Mouse (Mus musculus) G1E (cell line): ENCODE data around the gene Ptpn4. TPM values are rescaled to one million over a fixed set of nuclear protein-coding genes. Genes with fewer than 3 reads are reported as not detected.

Experiments used
- ATAC-seq: 2 replicates; pipeline ENCODE4 v1.8.0; 2016; ENCODE audit warnings: mild to moderate bottlenecking; ENCODE audit not compliant: insufficient number of reproducible peaks, poor library complexity, low FRiP score, severe bottlenecking; ENCODE audit errors: extremely low read depth
- DNase-seq: peaks from one replicate; pipeline ENCODE4 v3.0.0; 2012; ENCODE audit warnings: low spot score
- H3K27me3 ChIP-seq: 2 replicates; pipeline ENCODE4 v1.6.1; 2012; ENCODE audit warnings: mild to moderate bottlenecking, low read length, inconsistent platforms; ENCODE audit not compliant: insufficient read depth
- H3K36me3 ChIP-seq: replicated peaks from 2 replicates; pipeline ENCODE3; 2012; ENCODE audit warnings: mild to moderate bottlenecking, inconsistent platforms
- H3K4me1 ChIP-seq: 2 replicates; pipeline ENCODE4 v1.6.1; 2012; ENCODE audit warnings: low read depth, low read length, inconsistent platforms, mixed read lengths; ENCODE audit not compliant: insufficient read depth
- H3K4me3 ChIP-seq: 2 replicates; pipeline ENCODE4 v1.5.1; 2012; ENCODE audit warnings: low read depth, mild to moderate bottlenecking, inconsistent platforms, low read length, moderate library complexity, mixed read lengths
- H3K9me3 ChIP-seq: replicated peaks from 2 replicates; pipeline ENCODE4 v1.6.1; 2012; ENCODE audit warnings: inconsistent platforms
- CTCF ChIP-seq: IDR thresholded peaks from 2 replicates; pipeline ENCODE4 v1.5.1; 2012; ENCODE audit warnings: low read depth, low read length, inconsistent platforms, mixed read lengths
- GATA1 ChIP-seq: IDR thresholded peaks from 2 replicates; pipeline ENCODE4 v1.6.1; 2012; ENCODE audit warnings: borderline replicate concordance, low read length, inconsistent platforms, mixed read lengths
- GATA2 ChIP-seq: IDR thresholded peaks from 2 replicates; pipeline ENCODE4 v1.6.1; 2012; ENCODE audit warnings: low read depth, low read length, inconsistent platforms, borderline replicate concordance
- POLR2AphosphoS5 ChIP-seq: IDR thresholded peaks from 2 replicates; pipeline ENCODE4 v1.6.1; 2012; ENCODE audit warnings: low read depth, low read length, inconsistent platforms; ENCODE audit not compliant: insufficient replicate concordance
- TAL1 ChIP-seq: conservative IDR thresholded peaks from 2 replicates; pipeline ENCODE4 v1.6.1; 2012; ENCODE audit warnings: low read depth, low read length, inconsistent platforms, mixed read lengths
- polyA plus RNA-seq: library from polyadenylated mRNA; stranded (reverse); fragments of >175 nt; gene quantifications from 2 replicates; pipeline ENCODE4 v1.2.3, GENCODE M21; 2012
- total RNA-seq, 2 experiments: library from RNA; stranded (forward) in 1 of 2; stranded (reverse) in 1 of 2; fragments of 200-1000 nt in 1 of 2; fragments of >200 nt in 1 of 2; fragmentation: Nextera tagmentation in 1 of 2; gene quantifications; 2 replicates each; pipeline ENCODE4 v1.2.3; 2014 to 2017

Ptpn4 gene
- total and polyA plus RNA-seq, 3 experiments, result 9.6 to 81.3 (median 28.4) TPM

DNA sequence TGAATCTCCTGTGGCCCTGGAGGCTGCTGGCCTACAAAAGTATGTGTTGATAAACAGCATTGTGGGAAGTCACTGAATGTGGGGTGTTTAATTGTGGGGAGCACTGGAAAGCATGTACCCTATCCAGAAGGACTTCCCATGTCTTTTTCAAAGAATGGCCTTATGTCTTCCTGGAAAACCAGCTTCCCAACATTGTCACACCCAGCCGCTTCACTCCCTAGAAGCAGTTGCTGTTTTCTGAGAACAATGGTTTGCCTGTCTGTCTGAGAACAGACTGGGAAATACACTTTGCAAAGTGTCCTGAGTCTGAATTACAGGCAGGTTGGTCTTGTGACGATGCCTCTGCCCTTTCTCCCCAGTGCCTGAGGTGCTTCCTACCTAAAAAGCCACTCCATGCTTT is 29.9 kb upstream of the Ptpn4 start:
- no peaks in the 10 kb centered on the region for H3K36me3 ChIP-seq
- H3K4me3 ChIP-seq, result no peak overlapping the region
- peaks cover 16% of the 10 kb centered on the region for H3K27me3 ChIP-seq
- no peaks in the 10 kb centered on the region for H3K9me3 ChIP-seq
- TF ChIP-seq GATA1 (no peak), TAL1 (no peak), GATA2 (no peak), CTCF (no peak), POLR2AphosphoS5 (no peak)
- ATAC-seq, result no peak
- H3K4me1 ChIP-seq, result peaks cover 2% of the 10 kb centered on the region; the same call in 1 of the 2 replicates
- no peak for DNase-seq

DNA sequence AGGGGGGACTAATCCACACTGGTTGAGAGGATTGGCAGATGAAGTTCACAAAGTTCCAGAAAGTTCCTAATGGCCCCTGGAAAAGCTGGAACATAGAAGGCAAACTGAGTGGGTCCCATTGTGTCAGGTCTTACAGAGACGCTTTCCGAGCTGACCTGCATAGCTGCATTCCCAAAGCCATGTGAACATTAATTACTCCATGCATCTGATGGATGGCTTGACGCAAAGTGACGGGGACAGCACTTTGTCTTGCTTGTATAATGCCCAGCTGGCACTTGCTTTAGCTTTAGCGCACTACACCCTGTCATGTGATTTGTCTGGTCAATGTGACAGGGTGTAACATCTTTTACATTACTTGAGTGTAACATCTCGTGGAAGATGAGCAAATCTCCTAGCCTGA is 27.9 kb upstream of the Ptpn4 start:
- no peak for ATAC-seq
- Histone ChIP-seq H3K9me3 (no peaks in the 10 kb centered on the region), H3K4me1 (peaks cover 2% of the 10 kb centered on the region; the same call in 1 of the 2 replicates), H3K4me3 (no peak overlapping the region), H3K36me3 (no peaks in the 10 kb centered on the region), H3K27me3 (peaks cover 31% of the 10 kb centered on the region)
- no peak for TF ChIP-seq CTCF
- TF ChIP-seq GATA2, result no peak
- TF ChIP-seq TAL1, result no peak
- TF ChIP-seq GATA1, result no peak
- no peak for TF ChIP-seq POLR2AphosphoS5
- no peak for DNase-seq

GRCm38 (mm10) chr1:119863507-119864296 is 26.3 kb upstream of the Ptpn4 start:
- TF ChIP-seq CTCF (no peak), POLR2AphosphoS5 (no peak), TAL1 (no peak), GATA2 (no peak), GATA1 (no peak)
- H3K4me1 ChIP-seq, result peaks cover under 1% of the 10 kb centered on the region; the same call in 1 of the 2 replicates
- H3K27me3 ChIP-seq, result peaks cover 30% of the 10 kb centered on the region
- H3K9me3 ChIP-seq, result no peaks in the 10 kb centered on the region
- DNase-seq (no peak), ATAC-seq (no peak)
- H3K4me3 ChIP-seq, result no peak overlapping the region
- H3K36me3 ChIP-seq, result no peaks in the 10 kb centered on the region

- no peak for ATAC-seq
- Histone ChIP-seq H3K4me3 (no peak overlapping the region), H3K36me3 (no peaks in the 10 kb centered on the region), H3K4me1 (0 out of 2 replicates have a peak, but pooled peaks cover 2% of the 10 kb centered on the region), H3K27me3 (peaks cover 22% of the 10 kb centered on the region), H3K9me3 (peaks cover 3% of the 10 kb centered on the region; the same call in 1 of the 2 replicates)
- TF ChIP-seq GATA2 (no peak), POLR2AphosphoS5 (no peak), TAL1 (no peak), CTCF (no peak), GATA1 (no peak)
- no peak for DNase-seq
Observed at GRCm38 (mm10) chr1:119859566-119859965, 22.2 kb upstream of the Ptpn4 start.

GRCm38 (mm10) chr1:119852980-119853379 is 15.6 kb upstream of the Ptpn4 start:
- DNase-seq (no peak), ATAC-seq (no peak)
- no peaks in the 10 kb centered on the region for H3K36me3 ChIP-seq
- TF ChIP-seq TAL1 (no peak), POLR2AphosphoS5 (no peak), GATA1 (no peak), GATA2 (no peak), CTCF (no peak)
- H3K27me3 ChIP-seq, result peaks cover 2% of the 10 kb centered on the region; the same call in 1 of the 2 replicates
- H3K4me1 ChIP-seq, result 0 out of 2 replicates have a peak, but pooled peaks cover 2% of the 10 kb centered on the region
- H3K4me3 ChIP-seq, result no peak overlapping the region
- H3K9me3 ChIP-seq, result peaks cover 2% of the 10 kb centered on the region; the same call in 1 of the 2 replicates

- ATAC-seq (no peak; the same call in 1 of the 2 replicates), DNase-seq (no peak)
- Histone ChIP-seq H3K9me3 (no peaks in the 10 kb centered on the region), H3K4me1 (0 out of 2 replicates have a peak, but pooled peaks cover 2% of the 10 kb centered on the region), H3K36me3 (no peaks in the 10 kb centered on the region), H3K4me3 (no peak overlapping the region), H3K27me3 (peaks cover 2% of the 10 kb centered on the region; the same call in 1 of the 2 replicates)
- no peak for TF ChIP-seq GATA2
- TF ChIP-seq POLR2AphosphoS5, result no peak
- no peak for TF ChIP-seq GATA1
Observed at GRCm38 (mm10) chr1:119852339-119852738, 14.9 kb upstream of the Ptpn4 start.
